Mouse (Mus musculus): Measurements from ENCODE around the gene Sorcs3.
A peak's percentile ranks its signal among the peaks of the same experiment; 100 is the strongest.

Gene Sorcs3

DNA sequence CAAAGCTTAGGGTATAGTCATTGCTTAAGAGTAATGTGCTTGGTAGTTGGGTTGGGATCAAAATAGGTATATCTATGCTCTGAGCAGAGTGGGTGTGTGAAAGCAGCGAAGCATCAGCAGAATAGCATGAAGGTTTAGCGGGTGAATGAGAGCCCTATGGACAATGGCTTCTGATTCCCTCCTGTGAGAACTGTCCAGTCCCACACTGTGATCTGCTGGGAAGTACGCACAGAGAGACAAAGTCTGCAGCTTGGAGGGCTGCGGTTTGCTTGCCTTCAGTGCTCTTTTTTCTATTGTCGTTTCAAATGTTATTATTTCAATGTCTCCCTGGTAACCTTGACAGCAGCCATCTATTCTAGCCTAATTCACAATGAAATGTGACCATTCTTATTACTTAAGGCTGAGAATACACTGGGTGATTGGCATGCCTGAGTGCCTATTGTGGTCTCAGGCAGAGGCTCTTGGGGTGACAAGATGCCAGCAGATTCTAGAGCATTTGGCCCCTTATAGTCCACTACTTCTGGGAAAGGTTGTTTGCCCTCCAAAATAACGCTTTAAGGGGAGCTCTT, 520.1 kb downstream of the Sorcs3 start:
- DNase-seq = peak; percentile 50

DNA sequence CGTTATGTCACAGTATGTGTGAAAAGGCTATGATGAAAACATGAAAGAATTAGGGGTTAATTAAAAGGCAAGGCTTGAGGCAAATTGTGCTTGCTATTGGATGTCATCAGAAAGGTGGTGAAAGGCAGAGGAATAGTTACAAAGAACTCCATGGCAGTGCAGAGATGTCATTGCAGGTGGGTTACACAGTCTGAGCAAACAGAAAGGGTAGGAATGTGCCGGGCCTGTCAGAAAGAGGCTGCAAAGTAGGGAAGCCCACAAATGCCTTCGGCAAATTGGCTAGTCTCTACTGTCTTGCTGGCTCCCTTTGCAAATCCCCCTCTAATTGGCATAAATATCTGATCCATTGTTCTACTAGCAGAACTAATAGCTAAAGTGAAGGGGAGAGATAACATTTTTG, 521.2 kb downstream of the Sorcs3 start:
- DNase-seq = no peak

DNA sequence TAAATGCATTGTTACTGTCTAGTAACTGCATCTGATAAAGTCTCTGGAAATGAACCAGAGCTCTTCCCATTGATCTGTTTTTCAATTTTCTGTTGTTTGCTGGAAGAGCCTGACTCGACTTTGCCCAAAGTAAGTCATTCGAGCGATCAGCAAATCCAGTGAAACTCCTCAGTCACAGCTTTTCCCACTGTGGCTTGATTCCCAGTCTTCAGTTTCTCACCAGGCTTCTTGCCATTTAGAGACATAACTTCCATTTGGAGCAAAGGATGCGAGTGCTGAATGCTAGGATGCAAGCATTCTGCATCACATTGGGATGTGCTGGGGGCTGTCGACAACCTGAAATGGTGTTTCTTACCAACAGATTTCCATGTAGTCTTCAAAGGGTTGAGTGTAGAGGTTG, 521.8 kb downstream of the Sorcs3 start:
- no peak for DNase-seq

DNA sequence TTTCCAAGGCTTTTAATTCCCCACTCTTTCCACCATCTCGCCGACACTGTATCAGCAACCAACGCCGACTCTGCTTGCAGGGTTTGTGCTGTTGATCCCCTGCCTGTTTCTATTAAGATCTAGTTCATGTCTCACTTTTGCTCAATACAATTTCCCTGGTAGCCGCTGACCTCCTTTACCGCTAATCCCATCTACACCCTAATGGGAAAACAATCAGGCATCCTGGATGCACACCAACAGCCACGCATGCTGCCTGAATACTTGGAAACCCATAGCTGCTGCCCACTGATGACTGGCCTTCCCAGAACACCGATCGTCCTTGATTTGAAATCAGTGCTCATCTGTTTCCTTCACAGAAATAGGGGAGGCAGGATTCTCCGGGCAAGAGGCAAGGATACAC, 525.9 kb downstream of the Sorcs3 start:
- peak; percentile 83 for DNase-seq

DNA sequence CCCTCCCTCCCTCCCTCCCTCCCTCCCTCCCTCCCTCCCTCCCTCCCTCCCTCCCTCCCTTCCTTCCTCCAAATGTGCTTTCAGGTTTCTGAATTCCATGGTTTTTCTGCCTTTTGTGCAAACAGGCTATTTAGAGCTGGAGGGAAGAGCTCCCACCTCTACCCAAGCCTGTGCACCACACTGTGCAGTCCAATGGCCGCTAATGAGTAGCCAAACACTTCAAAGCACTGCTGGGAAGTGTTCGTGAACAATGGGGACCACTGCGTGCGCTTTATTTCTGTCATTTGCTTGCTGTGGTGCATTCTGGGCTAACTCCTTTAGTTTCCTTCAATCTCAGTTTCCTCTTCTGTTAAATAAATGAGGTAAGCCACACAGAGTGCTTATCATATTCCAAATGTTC, 528.5 kb downstream of the Sorcs3 start:
- no peak for DNase-seq

DNA sequence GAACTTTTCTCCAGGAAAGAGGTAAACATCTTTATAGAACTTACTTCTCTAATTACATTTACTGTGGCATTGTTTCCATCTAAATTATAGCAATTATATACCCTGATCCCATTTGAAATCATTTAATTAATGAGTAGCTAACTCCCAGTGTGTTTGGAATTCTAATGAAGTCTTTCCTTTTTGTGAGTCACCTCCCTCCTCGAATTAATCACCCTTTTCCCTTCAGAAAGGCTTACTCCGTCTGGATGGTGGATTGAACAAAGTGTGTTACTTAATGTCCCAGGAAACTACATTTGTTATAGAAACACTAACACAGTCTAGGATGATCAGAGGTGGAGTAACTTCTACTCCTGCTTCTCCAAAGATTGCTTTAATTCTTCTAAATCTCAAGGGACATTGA, 531.7 kb downstream of the Sorcs3 start:
- DNase-seq = no peak

DNA sequence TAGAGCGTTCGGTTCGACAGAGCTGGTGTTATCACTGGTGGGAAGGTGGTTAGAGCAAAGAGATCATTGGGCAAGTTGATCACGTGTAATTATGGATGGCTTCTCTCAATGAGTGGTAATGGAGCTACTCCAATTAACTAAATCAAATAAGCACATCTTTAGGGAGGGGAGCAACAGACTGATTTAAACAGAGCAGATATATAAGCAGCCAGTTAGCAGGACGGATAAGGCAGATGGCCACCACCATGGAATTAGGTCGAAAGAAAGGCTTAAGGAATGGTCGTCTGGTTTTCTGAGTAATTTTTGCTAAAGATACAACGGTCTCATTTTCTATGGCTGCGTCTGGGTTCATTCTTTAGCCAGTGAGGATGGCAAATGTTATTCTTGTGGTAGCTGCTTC, 549.3 kb downstream of the Sorcs3 start:
- peak; percentile 83 for DNase-seq

DNA sequence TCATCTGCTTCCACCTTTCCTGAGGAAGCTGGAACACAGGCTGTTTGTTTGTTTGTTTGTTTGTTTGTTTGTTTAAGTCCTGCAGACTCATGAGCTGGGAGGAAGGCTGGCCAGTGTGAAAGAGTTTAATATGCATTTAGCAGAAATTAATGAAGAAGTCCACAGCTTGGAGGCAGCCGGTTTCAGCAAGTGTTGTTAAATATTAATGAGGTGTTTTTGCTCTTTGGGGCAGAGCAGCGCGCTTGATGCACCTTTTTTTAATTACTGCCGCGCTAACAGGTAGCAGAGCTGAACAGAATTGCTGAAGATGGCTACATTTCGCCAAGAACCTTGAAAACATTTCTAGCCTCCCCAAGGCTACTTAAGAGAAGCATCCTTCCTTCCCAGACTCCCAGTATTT, 551.0 kb downstream of the Sorcs3 start:
- DNase-seq = no peak

DNA sequence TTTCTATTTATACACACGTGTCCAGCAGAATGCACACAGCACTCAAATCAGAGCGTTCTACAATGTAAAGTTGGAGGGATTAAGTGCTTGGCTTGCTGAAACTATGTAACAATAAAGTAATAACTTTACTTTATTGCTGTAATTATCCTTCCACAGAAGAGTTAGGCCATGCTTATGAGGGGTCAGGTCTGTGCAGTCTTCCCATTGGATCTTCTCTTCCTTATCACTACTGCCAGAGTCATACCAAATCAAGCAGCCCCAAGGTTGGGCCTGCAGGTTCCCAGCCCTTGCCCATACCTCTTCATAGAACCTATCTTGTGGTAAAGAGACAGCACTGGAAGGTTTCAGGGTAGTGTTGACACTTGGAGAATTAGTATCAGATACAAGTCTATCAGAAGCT, 560.7 kb downstream of the Sorcs3 start:
- DNase-seq = no peak

DNA sequence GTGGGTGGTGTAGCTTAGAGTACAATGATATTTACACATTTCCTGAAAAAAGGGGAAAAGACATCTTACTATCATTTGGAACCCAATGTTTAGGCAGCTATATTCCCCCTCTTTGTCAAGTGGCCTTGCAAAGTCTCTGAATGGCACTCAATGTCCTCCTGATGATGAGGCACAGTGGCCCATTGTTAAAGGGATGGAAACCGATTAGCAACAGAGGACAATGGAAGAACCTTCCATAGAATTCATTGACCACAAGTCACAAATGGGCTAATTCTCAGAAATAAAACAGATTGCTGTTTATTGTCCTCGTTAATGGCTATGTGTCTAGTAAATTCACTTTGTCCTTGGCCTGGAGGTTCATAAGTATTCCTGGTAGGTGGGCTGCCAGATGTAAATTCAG, 565.7 kb downstream of the Sorcs3 start:
- DNase-seq = peak; percentile 14

DNA sequence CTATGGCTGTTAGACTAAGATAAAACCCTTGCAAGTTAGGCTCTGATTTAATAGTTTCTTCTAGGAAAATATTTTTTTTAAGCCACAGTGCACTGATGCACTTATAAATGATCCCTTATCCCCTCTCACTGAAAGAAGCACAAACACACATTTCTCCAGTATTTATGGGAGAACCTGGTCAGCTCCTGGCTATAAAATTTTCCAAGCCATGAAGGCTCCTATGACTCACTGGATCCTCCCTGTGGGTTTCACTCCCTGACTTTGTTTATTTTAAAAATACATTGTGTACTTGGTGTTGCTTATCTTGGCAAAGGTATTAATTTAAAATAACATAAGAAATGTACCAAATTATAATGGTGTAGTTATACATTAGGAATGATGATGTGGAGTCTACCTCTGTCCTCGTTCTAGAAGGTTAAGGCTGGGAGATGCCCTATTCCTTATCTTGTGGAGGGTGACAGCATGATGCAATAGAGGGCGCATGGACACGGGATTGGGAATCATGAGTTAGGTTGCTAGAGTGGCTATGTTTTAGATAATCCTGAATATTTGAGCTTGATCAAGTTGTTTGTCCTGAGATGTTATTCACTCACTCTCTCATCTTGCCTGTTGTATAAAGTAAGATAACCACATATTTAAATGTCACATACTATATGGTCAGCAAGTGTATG, 573.4 kb downstream of the Sorcs3 start:
- DNase-seq = no peak

DNA sequence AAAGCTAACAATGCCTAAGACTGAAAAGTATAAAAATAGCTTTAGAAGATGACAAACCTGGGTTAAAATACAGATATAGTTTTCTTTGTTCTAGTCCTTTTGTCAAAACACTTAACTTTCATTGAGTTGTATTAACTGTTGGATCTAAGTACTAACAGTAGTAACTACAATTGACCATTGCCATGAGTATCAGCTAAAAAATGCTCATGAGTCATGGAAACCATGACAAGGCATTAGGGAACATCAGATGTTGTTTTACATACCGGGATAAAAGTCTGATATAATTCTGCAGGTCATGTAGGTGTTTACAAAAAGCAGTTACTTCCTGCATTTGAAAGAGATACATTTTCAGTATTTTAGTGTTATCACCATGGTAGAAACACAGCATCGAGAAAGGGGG, 575.0 kb downstream of the Sorcs3 start:
- DNase-seq = no peak

DNA sequence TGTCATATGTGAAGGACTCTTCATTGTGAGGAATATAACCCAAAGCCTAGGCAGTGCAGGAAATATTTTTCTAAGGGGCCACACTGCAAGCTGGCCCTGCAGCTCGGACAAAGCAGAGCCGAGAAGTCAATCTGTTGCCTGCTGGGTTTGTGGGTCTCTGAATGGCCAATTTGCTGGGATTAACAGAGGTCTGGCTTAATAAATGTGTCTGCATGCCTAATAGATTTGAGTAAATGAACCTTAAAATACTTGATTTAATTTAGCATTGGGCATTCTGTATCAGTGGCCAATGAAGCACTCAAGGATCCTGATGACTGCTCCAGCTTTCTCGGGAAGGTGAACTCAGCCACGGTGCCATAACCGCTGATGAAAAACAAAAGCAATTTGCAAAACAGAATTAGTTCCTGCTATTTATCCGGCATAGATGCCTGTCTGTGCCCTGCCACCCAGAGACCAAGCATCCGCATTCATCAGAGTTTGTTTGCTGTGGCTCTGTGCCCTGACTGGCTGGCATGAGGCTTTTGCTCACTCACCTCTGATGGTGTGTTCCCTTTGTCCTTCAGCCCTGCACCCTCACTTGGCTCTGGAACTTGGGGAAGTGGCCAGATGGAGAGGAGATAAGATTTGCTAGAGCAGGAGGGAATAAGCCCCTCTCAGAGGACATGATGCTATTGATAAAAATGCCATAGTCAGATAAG, 576.3 kb downstream of the Sorcs3 start:
- peak; percentile 44 for DNase-seq

DNA sequence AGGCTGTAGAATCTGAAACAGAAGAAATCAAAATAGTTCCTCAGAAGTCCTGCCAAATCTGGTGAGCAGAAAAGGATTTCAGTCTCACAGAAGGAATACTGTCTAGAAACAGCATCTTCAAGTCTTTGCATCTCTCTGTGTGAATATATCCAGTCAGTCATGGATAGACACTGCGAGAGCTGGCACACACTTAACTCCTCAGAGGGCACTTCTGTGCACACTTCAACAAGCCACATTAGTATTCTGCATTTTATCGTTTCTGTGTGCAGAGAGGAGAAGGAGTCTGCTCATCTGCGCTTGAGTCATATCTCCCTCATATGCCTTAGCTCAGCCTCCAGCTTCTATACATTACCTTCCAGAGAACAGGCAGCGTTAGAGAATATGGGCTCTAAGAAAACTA, 581.4 kb downstream of the Sorcs3 start:
- DNase-seq = no peak

DNA sequence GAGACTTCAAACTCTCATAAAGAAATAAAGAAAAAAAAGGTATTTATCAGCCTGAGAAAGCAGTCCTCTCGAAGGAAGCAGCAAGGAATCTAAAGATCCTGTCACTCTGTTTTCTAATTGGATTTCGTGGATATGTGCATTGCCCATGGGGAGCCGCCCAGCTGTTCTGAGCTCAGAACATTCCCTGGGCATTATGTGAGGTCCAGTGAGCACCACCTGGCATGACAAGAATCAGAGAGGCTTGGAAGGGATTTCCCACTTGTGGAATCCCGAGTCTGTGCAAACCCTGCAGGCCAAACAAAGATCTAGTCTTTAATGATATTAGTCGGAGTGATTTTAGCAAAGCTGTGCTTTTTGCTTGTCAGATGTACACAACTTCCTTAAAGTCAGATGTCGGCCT, 598.7 kb downstream of the Sorcs3 start:
- peak; percentile 92 for DNase-seq

DNA sequence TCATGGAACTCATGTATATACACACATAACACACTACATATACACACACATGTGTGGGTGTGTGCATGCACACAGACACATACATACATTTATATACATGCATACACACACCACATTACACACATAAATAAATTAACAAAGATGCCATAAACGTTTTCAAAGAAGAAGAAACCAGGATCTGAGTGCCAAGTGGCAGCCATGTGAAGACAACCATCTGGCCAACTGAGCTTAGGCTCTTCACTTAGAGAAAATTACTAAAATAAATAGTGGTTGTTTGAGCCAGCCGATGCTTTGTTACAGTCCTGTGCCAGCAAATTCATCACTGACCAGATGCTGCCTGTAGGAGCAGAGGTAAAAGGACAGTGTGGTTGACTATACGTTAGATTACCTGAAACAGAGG, 605.7 kb downstream of the Sorcs3 start:
- no peak for DNase-seq

DNA sequence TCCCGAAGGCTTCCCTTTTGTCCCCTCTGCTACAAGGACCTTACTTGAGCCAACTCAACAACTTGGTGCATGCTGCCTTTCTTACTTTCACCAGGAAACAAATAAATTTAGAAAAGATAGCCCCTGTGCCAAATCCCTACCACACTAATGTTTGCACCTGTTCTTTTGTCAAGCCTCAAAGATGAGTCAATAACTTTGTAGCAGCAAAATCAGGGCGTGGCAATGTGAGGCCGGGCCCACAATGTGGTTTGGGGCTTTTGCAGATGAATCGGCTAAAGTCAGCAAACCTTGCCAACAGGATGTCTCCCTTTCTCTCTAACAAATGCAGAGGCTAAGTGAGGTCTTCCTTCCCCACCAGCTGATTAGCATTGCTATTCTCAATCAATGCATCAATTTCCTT, 608.0 kb downstream of the Sorcs3 start:
- DNase-seq = no peak

DNA sequence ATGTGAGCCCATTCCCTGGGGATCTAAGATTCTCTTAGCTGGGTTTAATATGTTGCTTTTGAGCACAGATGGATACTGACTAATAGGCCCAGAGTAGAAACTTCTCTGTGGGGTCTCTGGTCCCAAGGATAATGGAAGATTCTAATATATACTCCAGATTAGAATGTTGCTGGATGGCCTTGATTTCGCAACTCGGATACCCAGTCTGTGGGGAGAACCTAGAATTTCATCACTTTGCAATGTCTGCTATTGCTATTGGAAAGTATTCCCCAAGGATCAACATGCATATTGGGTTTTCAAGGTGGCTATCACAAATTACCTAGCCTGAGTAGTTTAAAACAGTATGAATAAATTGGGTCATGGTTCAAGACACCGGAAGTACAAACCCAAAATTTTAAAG, 609.2 kb downstream of the Sorcs3 start:
- DNase-seq = no peak

DNA sequence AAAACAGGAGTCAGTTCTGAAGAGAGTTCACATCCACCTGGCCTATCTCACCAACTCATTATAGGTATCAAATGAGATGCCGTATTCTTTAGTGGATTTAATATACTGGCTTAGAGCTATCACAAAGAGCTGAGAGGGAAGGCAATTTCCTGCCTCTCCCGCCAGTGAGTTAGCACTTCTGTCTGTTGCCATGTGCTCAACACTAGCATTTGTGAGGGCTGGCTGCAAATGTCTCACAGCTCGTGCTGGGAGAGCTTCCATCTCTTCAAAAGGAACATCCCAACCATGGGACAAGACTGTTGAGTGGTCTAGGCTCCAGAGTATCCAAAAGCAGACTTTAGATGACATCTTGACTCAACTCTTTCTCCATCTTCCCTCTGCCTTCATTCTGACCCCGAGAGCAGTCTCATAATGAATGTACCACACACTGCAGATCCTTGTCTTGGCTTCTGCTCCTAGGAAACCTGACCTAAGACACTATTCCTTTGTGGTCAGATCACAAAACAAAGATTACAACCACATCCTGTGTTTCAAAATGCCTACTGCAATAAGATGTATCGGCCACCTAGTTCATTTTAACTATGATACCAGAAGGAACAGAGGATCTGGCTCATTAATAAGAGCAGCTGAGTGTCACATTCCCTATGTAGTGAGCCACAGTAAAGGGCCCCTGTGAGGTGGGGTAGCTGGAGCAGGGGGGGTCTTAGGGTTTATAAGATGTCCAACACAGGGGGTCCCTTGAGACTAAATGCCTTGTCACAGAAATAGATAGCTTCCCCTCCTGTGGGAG, 614.9 kb downstream of the Sorcs3 start:
- no peak for DNase-seq

DNA sequence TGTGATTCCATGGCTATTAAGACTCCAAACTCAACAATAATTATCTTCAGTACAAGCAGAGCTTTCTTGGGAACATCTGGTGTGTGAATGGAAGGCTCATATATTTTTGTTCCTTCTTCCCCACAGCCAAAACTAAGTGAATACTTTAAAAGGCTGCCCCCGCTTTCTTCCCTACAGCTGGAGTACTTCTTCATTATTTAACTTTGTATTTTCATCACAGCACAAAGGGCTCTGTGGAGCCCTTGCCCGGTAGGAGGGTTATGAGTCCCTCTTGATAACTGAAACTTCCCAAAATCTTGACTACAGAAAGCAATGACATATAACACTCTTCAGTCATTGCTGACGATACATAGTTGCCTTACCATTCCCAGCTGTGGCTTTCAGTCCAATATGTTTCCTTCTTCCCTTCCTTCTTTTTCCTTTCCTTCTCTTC, 615.5 kb downstream of the Sorcs3 start:
- no peak for DNase-seq

DNA sequence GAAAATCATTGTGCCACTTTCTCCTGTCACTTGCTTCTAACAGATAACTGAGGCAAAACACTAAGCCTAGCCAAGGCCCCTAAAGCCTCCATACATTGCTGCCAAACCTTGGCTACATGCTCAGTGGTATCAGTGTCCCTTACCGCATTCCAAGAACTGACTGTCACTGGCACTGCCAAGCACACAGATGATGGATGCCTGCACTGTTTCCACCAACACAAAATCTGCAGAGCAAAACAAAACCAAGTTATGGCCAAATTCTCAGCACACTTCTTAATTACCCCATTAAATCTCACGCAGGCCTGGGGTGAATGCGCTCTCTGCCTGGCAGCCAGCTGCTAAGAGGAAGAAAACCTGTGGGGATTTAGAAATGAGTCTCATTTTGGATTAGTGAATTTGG, 628.5 kb downstream of the Sorcs3 start:
- DNase-seq = no peak

DNA sequence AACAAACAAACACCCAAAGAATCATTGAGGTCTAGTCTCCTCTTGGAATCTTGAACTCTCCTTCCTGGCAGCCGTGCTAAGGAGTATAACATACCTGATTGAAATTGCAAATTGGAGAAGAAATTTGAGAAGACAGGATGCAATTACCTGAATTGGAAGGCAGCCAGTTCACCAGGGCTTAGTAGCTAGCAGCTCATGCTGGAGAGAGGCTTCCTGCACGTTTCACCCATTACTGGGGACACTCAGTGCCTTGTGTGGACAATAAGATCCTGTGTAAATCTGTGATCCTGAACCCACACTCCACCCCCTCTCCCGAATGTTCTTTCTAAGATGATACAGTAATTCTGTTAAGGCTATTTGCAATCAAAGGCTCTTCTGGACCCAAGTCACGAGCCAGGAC, 633.6 kb downstream of the Sorcs3 start:
- no peak for DNase-seq

DNA sequence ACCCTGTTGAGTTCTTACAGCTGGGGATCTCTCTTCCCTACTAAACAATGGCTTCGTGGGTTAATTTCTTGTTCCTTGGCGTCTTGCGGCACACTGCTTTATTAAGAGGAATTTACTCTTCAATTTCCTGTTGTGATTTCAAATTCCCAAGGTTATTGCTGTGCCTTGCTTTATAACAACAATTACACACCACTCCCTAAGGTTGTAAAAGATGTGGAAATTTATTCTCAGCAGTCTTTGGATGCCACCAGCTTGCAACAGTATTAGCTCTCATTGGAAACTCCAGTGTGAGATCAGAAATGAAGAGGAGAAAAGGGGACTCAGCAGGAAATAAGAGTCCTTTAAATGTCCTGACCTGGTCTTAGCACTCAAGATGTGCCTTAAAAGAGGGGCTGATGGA, 641.9 kb downstream of the Sorcs3 start:
- no peak for DNase-seq

DNA sequence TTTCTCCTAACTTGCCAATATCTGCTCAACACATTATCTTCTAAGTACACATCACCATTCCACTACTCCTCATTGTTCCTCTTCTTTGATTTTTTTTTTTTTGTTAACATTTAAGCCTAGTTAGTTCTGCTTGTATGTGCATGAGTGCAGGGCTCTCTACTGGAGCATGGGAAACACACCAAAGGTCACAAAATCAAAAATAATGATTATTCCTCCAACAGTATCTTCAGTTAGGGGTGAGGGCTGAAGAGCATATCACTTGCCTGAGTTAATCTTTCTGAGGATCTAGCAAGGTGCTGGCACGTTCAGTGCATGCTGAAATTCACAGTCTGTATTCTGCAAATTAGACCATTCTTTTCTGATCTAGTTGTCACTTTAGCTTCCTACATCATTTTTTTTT, 644.6 kb downstream of the Sorcs3 start:
- DNase-seq = no peak
